Comparison of ENCODE assay signal across 9 mouse cellular contexts in genomic region chr2:31339826-31340225, GRCm38 (mm10). TPM values are rescaled to one million over a fixed set of nuclear protein-coding genes. Genes with fewer than 3 reads are reported as not detected.
DNase-seq lines count a peak whose midpoint lies in the region; ATAC-seq and TF ChIP-seq lines count a peak whose summit lies in the region.
"Had no signal": no experiment of that assay in that cellular context is flagged by ENCODE, and none has a peak within 500 bp of the region (broad histone marks: within the 10 kb centered on the region; RNA-seq: fewer than 3 reads in every experiment).

No protein-coding gene starts in this region.

- H3K27me3 ChIP-seq in hindbrain, postnatal 0 days (ENCODE audit: insufficient read depth, low read length) = no peaks in the 10 kb centered on the region
- no peaks in the 10 kb centered on the region; the same call in 1 of the 2 replicates for H3K27me3 ChIP-seq in hindbrain, embryonic 16.5 days (replicated peaks; ENCODE audit: control insufficient read depth, insufficient read depth, low read length)
- H3K27me3 ChIP-seq in heart, adult 2 months (ENCODE audit: control insufficient read depth, insufficient read depth, low read length) = no peaks in the 10 kb centered on the region
- H3K27me3 ChIP-seq in stomach, embryonic 15.5 days (replicated peaks) = no peaks in the 10 kb centered on the region
- H3K27me3 ChIP-seq in forebrain, embryonic 13.5 days = no peaks in the 10 kb centered on the region

- no peaks in the 10 kb centered on the region for H3K9me3 ChIP-seq in hindbrain, postnatal 0 days (ENCODE audit: low read length)
- H3K9me3 ChIP-seq in hindbrain, embryonic 16.5 days (ENCODE audit: control insufficient read depth, low read length) = no peaks in the 10 kb centered on the region
- no peaks in the 10 kb centered on the region for H3K9me3 ChIP-seq in stomach, embryonic 15.5 days
- H3K9me3 ChIP-seq in forebrain, embryonic 13.5 days (replicated peaks) = no peaks in the 10 kb centered on the region
- H3K9me3 ChIP-seq: limb, embryonic 15.5 days had no signal

- 0 out of 2 replicates have a peak, but pooled peaks have one; percentile 30 for TF ChIP-seq EP300 in heart, adult 2 months (IDR thresholded peaks at IDR 0.05; ENCODE audit: insufficient read depth, low read depth, low read length)

- H3K79me2 ChIP-seq in heart, adult 2 months (replicated peaks; ENCODE audit: control insufficient read depth, insufficient read depth, low read length) = no peaks in the 10 kb centered on the region

- H3K4me2 ChIP-seq in hindbrain, postnatal 0 days (ENCODE audit: low read depth, low read length) = no peak overlapping the region
- no peak overlapping the region for H3K4me2 ChIP-seq in hindbrain, embryonic 16.5 days (ENCODE audit: low read length)
- no peak overlapping the region; the same call in 1 of the 2 replicates for H3K4me2 ChIP-seq in stomach, embryonic 15.5 days
- no peak overlapping the region for H3K4me2 ChIP-seq in forebrain, embryonic 13.5 days
- H3K4me2 ChIP-seq: limb, embryonic 15.5 days had no signal

- no peak overlapping the region for H3K4me3 ChIP-seq in hindbrain, postnatal 0 days (ENCODE audit: low read length)
- no peak overlapping the region for H3K4me3 ChIP-seq in hindbrain, embryonic 16.5 days (ENCODE audit: low read length)
- no peak overlapping the region for H3K4me3 ChIP-seq in heart, adult 2 months
- H3K4me3 ChIP-seq in stomach, embryonic 15.5 days (replicated peaks) = no peak overlapping the region
- no peak overlapping the region for H3K4me3 ChIP-seq in forebrain, embryonic 13.5 days
- H3K4me3 ChIP-seq: limb, embryonic 15.5 days had no signal

- H3K9ac ChIP-seq in hindbrain, postnatal 0 days (replicated peaks; ENCODE audit: low read length) = no peak overlapping the region
- no peak overlapping the region for H3K9ac ChIP-seq in hindbrain, embryonic 16.5 days (ENCODE audit: low read depth, low read length)
- H3K9ac ChIP-seq in heart, adult 2 months (ENCODE audit: low read depth, low read length) = no peak overlapping the region
- H3K9ac ChIP-seq in stomach, embryonic 15.5 days = no peak overlapping the region
- H3K9ac ChIP-seq in forebrain, embryonic 13.5 days = no peak overlapping the region
- H3K9ac ChIP-seq: limb, embryonic 15.5 days had no signal

- no peaks in the 10 kb centered on the region for H3K36me3 ChIP-seq in hindbrain, postnatal 0 days (ENCODE audit: insufficient read depth, low read length)
- no peaks in the 10 kb centered on the region for H3K36me3 ChIP-seq in hindbrain, embryonic 16.5 days (ENCODE audit: control insufficient read depth, insufficient read depth, low read length)
- H3K36me3 ChIP-seq in heart, adult 2 months (ENCODE audit: control insufficient read depth, insufficient read depth, low read length) = no peaks in the 10 kb centered on the region
- H3K36me3 ChIP-seq in stomach, embryonic 15.5 days = no peaks in the 10 kb centered on the region
- no peaks in the 10 kb centered on the region for H3K36me3 ChIP-seq in forebrain, embryonic 13.5 days (ENCODE audit: poor library complexity, severe bottlenecking)
- H3K36me3 ChIP-seq: limb, embryonic 15.5 days had no signal

- peaks cover 7% of the 10 kb centered on the region; the same call in 1 of the 2 replicates for H3K4me1 ChIP-seq in hindbrain, postnatal 0 days (ENCODE audit: insufficient read depth, low read length)
- peaks cover 3% of the 10 kb centered on the region; the same call in 1 of the 2 replicates for H3K4me1 ChIP-seq in hindbrain, embryonic 16.5 days (ENCODE audit: control insufficient read depth, insufficient read depth, low read depth, low read length)
- peaks cover 8% of the 10 kb centered on the region for H3K4me1 ChIP-seq in heart, adult 2 months (ENCODE audit: control insufficient read depth, insufficient read depth, low read length)
- peaks cover 17% of the 10 kb centered on the region for H3K4me1 ChIP-seq in stomach, embryonic 15.5 days
- H3K4me1 ChIP-seq in forebrain, embryonic 13.5 days = peaks cover 12% of the 10 kb centered on the region

- no peak overlapping the region for H3K27ac ChIP-seq in hindbrain, postnatal 0 days
- H3K27ac ChIP-seq in hindbrain, embryonic 16.5 days (ENCODE audit: low read depth, low read length) = no peak overlapping the region
- H3K27ac ChIP-seq in heart, adult 2 months = no peak overlapping the region; the same call in 1 of the 2 replicates
- peak overlapping the region; percentile 44 for H3K27ac ChIP-seq in stomach, embryonic 15.5 days
- H3K27ac ChIP-seq in forebrain, embryonic 13.5 days = no peak overlapping the region
- H3K27ac ChIP-seq: limb, embryonic 15.5 days had no signal

- DNase-seq in hindbrain, postnatal 0 days (ENCODE audit: low spot score) = peak; percentile 32
- DNase-seq in heart, adult 2 months = peak; percentile 83 to 85
- DNase-seq in kidney, postnatal 4 days = peak; percentile 77 to 84
- DNase-seq in frontal cortex, postnatal 10 days (ENCODE audit: low spot score in 2 of 2) = no peak
- no peak for DNase-seq in retina, embryonic 14.5 days (ENCODE audit: low spot score)

- TF ChIP-seq CTCF in hindbrain, postnatal 0 days (IDR thresholded peaks at IDR 0.05; ENCODE audit: low read depth) = no peak
- no peak for TF ChIP-seq CTCF in heart, adult 2 months (IDR thresholded peaks at IDR 0.05)

- WGBS in hindbrain, postnatal 0 days = 54% methylated on average over 9 of the region's 9 CpGs
- WGBS in hindbrain, embryonic 16.5 days = 58% methylated on average over 9 of the region's 9 CpGs
- WGBS in heart, adult 2 months = 43% methylated on average over 9 of the region's 9 CpGs
- 37% methylated on average over 9 of the region's 9 CpGs for WGBS in stomach, embryonic 15.5 days
- WGBS in forebrain, embryonic 13.5 days = 83% methylated on average over 9 of the region's 9 CpGs

- intact Hi-C loops in heart, adult 2 months (cut with DNase I) = no loop called here

- no peak for TF ChIP-seq POLR2A in heart, adult 2 months (IDR thresholded peaks at IDR 0.05; ENCODE audit: insufficient read depth, low read depth, low read length)

- no peak for ATAC-seq in hindbrain, postnatal 0 days
- no peak for ATAC-seq in hindbrain, embryonic 16.5 days
- ATAC-seq in stomach, embryonic 15.5 days (ENCODE audit: insufficient read depth, low FRiP score, low read depth) = peak; percentile 50; the same call in 1 of the 2 replicates
- no peak for ATAC-seq in forebrain, embryonic 13.5 days

RNA-seq across cellular contexts. Expression of gene Hmcn2, which starts 25.6 kb away (rescaled TPM):
- 0.68 TPM in 2 replicates for total RNA-seq in hindbrain, postnatal 0 days (2014; rRNA removed)
- polyA plus RNA-seq in hindbrain, postnatal 0 days (2015; fragmentation: Nextera tagmentation; extraction: Ambion mirVana) = 0.16 and 0.54 TPM in 2 replicates
- 0.30 TPM in 2 replicates for polyA plus RNA-seq in hindbrain, embryonic 16.5 days (2015; fragmentation: Nextera tagmentation; extraction: Ambion mirVana)
- 1 to 10 TPM; 7.2 to 8.3 TPM for total RNA-seq in heart, adult 2 months (2021)
- 22.8 and 24.3 TPM in 2 replicates for polyA plus RNA-seq in heart, adult 2 months (2012; rRNA removed)
- 3.4 and 4.1 TPM in 2 replicates for polyA plus RNA-seq in stomach, embryonic 15.5 days (2015; fragmentation: Nextera tagmentation; extraction: Ambion mirVana)
- polyA plus RNA-seq in forebrain, embryonic 13.5 days (2015; fragmentation: Nextera tagmentation; extraction: Ambion mirVana) = 0.06 and 0.16 TPM in 2 replicates

Comparison
In these comparisons a context has a peak if more than half of its experiments do, and no peak if none do; other contexts are left out.
1. DNase-seq: peak in hindbrain, postnatal 0 days (single experiment), heart, adult 2 months (2 of 2) and kidney, postnatal 4 days (2 of 2); none in frontal cortex, postnatal 10 days (0 of 2) and retina, embryonic 14.5 days (single experiment).